Mouse (Mus musculus) intestine, embryonic 14.5 days (tissue): ENCODE data around the gene Nek1. TPM values are rescaled to one million over a fixed set of nuclear protein-coding genes. Genes with fewer than 3 reads are reported as not detected.

Source experiments
- ATAC-seq: fragments of 200-750 bp; cut with Nextera tagmentation; replicated peaks from 2 replicates; pipeline ENCODE4 v1.8.0; 2017; ENCODE audit warnings: low read depth, moderate number of reproducible peaks, moderate TSS enrichment, moderate library complexity; ENCODE audit not compliant: low FRiP score, low TSS enrichment
- DNase-seq: peaks from one replicate; pipeline ENCODE4 v3.0.0-alpha.2; 2018; ENCODE audit warnings: low spot score
- H3K27ac ChIP-seq: fragments of 300-500 bp; sonication (generic); 2 replicates; pipeline ENCODE4 v1.5.1; 2014; ENCODE audit warnings: low read depth, mild to moderate bottlenecking, control low read depth
- H3K27me3 ChIP-seq: fragments of 300-500 bp; sonication (generic); replicated peaks from 2 replicates; pipeline ENCODE4 v1.6.1; 2014; ENCODE audit warnings: low read length, control low read depth; ENCODE audit not compliant: control insufficient read depth, insufficient read depth
- H3K36me3 ChIP-seq: fragments of 300-500 bp; sonication (generic); 2 replicates; pipeline ENCODE4 v1.6.1; 2014; ENCODE audit warnings: low read length, control low read depth; ENCODE audit not compliant: control insufficient read depth, insufficient read depth
- H3K4me1 ChIP-seq: fragments of 300-500 bp; sonication (generic); replicated peaks from 2 replicates; pipeline ENCODE4 v1.6.1; 2014; ENCODE audit warnings: low read length, control low read depth, mixed read lengths; ENCODE audit not compliant: control insufficient read depth, insufficient read depth
- H3K4me2 ChIP-seq: fragments of 300-500 bp; sonication (generic); 2 replicates; pipeline ENCODE4 v1.6.1; 2014; ENCODE audit warnings: low read length
- H3K4me3 ChIP-seq: fragments of 300-500 bp; sonication (generic); 2 replicates; pipeline ENCODE4 v1.5.1; 2014; ENCODE audit warnings: low read depth, low read length, control low read depth, mixed read lengths
- H3K9ac ChIP-seq: fragments of 300-500 bp; sonication (generic); 2 replicates; pipeline ENCODE4 v1.6.1; 2014; ENCODE audit warnings: mild to moderate bottlenecking, low read length
- H3K9me3 ChIP-seq: fragments of 300-500 bp; sonication (generic); 2 replicates; pipeline ENCODE4 v1.6.1; 2016; ENCODE audit warnings: low read length, control low read depth; ENCODE audit not compliant: control insufficient read depth
- WGBS: fragments of 180-500 bp; shearing (Covaris S2); extraction: QIAGEN DNeasy Blood & Tissue Kit; methylation state at CpG from one replicate; pipeline ENCODE4 v1.1.7; 2014; 5-methylcytosine and 5-hydroxymethylcytosine counted together
- polyA plus RNA-seq: library from polyadenylated mRNA; unstranded; fragments of >200 nt; fragmentation: Nextera tagmentation; extraction: Ambion mirVana; gene quantifications from 2 replicates; pipeline ENCODE4 v1.2.1, GENCODE M21; 2014

The Nek1 gene
- polyA plus RNA-seq, 1 experiment from 2014 or later: 19.5 TPM

DNA sequence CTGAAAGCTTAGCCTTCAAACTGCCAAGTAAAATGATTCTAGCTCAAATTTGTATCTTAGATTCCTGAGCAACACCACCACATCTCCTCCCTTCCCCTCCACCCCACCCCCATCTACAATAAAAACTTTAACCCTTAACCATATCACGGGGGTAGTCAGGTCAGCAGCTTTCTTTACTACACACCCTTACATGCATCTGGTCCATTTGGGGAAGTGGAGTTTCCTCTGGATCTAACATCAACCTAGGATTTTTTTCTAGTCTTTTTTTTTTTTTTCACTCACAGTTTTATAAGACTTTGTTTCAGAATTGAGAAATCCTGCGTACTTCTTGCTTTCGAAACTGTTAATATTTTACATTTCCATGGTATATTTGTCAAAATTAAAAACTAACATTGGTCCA, 30.2 kb upstream of the Nek1 start:
- Histone ChIP-seq H3K4me3 (no peak overlapping the region), H3K4me1 (no peaks in the 10 kb centered on the region), H3K36me3 (no peaks in the 10 kb centered on the region), H3K9me3 (no peaks in the 10 kb centered on the region), H3K4me2 (no peak overlapping the region), H3K27me3 (no peaks in the 10 kb centered on the region), H3K9ac (no peak overlapping the region), H3K27ac (no peak overlapping the region)
- no peak for DNase-seq
- 82% methylated on average over 3 of the region's 3 CpGs for WGBS
- no peak for ATAC-seq

DNA sequence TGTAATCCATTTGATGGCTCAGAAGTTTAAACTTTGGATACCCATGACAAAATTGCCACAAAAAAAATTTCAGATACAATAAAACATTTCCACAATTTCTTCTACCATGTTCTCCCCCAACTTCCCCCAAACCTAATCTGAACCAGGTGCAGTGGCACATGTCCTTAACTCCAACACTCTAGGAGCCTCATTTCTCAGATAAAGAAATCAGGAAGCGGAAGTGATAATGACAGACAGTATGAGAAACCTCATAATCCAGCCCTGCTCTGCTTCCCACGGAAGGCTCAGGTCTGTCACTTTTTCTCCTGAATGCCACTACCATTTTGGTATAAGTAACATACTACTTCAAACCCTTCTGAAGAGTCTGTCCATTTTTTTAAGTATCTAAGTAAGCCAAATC, 29.1 kb upstream of the Nek1 start:
- no peak overlapping the region for H3K9ac ChIP-seq
- 84% methylated on average over 2 of the region's 2 CpGs for WGBS
- no peak overlapping the region for H3K27ac ChIP-seq
- H3K4me3 ChIP-seq: no peak overlapping the region
- no peak for DNase-seq
- no peak for ATAC-seq
- H3K4me2 ChIP-seq: no peak overlapping the region
- no peaks in the 10 kb centered on the region for H3K9me3 ChIP-seq
- H3K36me3 ChIP-seq: no peaks in the 10 kb centered on the region
- H3K27me3 ChIP-seq: no peaks in the 10 kb centered on the region
- no peaks in the 10 kb centered on the region for H3K4me1 ChIP-seq

DNA sequence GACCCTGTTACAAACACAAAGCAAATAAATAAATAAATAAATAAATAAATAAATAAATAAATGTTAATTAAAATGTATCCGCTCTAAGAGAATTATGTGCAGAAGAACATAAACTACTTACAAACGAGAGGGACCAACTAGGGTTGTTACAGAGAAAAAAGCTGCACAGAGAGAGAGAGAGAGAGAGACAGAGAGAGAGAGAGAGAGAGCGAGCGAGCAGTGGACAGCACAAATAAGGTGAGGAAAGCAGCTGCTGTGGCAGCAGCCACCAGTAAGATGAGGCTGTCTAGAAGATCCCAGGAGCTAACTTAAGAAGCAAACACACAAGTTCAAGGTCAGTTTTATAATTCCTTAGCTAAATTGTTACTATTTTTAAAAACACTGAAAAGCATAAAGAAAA, 28.5 kb upstream of the Nek1 start:
- no peak overlapping the region for H3K27ac ChIP-seq
- DNase-seq (no peak), ATAC-seq (no peak)
- H3K4me1 ChIP-seq: no peaks in the 10 kb centered on the region
- H3K4me2 ChIP-seq: no peak overlapping the region
- WGBS: 81% methylated on average over 4 of the region's 4 CpGs
- H3K9me3 ChIP-seq: no peaks in the 10 kb centered on the region
- H3K4me3 ChIP-seq: no peak overlapping the region
- H3K9ac ChIP-seq: no peak overlapping the region
- no peaks in the 10 kb centered on the region for H3K27me3 ChIP-seq
- H3K36me3 ChIP-seq: no peaks in the 10 kb centered on the region

DNA sequence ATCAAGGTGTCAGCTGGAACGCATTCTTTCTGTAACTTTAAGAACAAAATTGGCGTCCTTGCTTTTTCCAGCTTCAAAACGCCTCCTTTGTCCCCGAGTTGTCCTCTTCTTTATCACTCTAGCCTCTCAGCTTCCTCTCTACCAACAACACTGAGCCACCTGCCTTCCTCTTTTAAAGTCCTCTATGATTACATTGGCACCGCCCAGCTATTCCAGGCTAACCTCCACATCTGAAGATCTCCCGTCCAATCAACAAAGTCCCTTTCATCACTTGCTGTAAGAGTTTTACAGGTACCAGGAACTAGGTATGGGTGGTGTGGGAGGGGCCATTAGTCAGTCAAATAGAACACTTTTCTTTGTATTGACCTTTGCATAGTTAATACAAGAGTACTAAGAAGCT, 27.7 kb upstream of the Nek1 start:
- ATAC-seq (no peak; the same call in 1 of the 2 replicates), DNase-seq (no peak)
- no peaks in the 10 kb centered on the region for H3K27me3 ChIP-seq
- H3K4me1 ChIP-seq: no peaks in the 10 kb centered on the region
- H3K4me3 ChIP-seq: no peak overlapping the region
- 51% methylated on average over 6 of the region's 6 CpGs for WGBS
- no peaks in the 10 kb centered on the region for H3K9me3 ChIP-seq
- H3K4me2 ChIP-seq: no peak overlapping the region
- H3K27ac ChIP-seq: no peak overlapping the region
- no peak overlapping the region for H3K9ac ChIP-seq
- no peaks in the 10 kb centered on the region for H3K36me3 ChIP-seq

DNA sequence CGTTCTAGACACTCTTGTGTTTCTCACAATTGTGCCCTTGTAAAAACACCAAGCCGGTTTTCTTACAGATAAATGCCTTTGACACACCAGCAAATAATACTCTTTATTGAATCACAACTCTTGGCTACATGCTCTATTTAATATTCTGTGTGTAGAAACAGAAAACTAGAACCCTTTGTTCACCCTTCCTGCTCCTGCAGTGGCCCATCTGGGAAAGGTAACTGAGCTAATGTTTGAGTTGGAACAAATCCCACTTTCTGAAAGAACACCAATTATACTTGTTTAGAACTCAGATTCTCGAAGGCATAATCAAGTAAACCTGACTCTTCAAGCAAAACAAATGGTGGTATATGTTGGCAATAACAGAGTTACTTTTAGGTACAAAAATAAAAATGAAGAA, 27.3 kb upstream of the Nek1 start:
- ATAC-seq: no peak
- no peaks in the 10 kb centered on the region for H3K4me1 ChIP-seq
- WGBS: 55% methylated on average over 3 of the region's 3 CpGs
- no peaks in the 10 kb centered on the region for H3K9me3 ChIP-seq
- no peak for DNase-seq
- no peaks in the 10 kb centered on the region for H3K36me3 ChIP-seq
- H3K4me3 ChIP-seq: no peak overlapping the region
- H3K27ac ChIP-seq: no peak overlapping the region
- H3K4me2 ChIP-seq: no peak overlapping the region
- H3K27me3 ChIP-seq: no peaks in the 10 kb centered on the region
- no peak overlapping the region for H3K9ac ChIP-seq

DNA sequence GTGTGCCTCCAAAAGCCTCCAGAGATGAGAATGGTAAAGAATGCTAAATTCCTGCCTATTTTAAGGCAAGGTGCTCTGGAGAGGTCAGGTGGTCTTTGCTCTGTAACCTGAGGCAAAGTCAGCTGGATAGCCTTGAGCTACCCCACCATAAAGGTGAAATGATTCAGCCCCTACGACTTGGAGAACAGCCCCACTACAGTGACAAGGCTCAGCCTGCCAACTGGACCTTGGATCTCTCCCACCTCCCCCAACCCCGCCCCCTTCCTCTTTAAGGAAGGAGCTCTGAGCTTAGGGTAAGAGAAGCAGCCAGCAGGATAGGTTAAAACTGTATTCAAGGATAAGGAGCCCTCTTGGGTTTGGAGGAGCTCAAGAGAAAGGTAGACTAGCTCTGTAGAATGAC, 23.9 kb upstream of the Nek1 start:
- Histone ChIP-seq H3K36me3 (no peaks in the 10 kb centered on the region), H3K9ac (no peak overlapping the region), H3K4me1 (no peaks in the 10 kb centered on the region), H3K9me3 (no peaks in the 10 kb centered on the region), H3K27me3 (no peaks in the 10 kb centered on the region), H3K4me2 (no peak overlapping the region), H3K4me3 (no peak overlapping the region), H3K27ac (no peak overlapping the region)
- no peak for DNase-seq
- ATAC-seq: no peak
- 40% methylated on average over 2 of the region's 2 CpGs for WGBS

DNA sequence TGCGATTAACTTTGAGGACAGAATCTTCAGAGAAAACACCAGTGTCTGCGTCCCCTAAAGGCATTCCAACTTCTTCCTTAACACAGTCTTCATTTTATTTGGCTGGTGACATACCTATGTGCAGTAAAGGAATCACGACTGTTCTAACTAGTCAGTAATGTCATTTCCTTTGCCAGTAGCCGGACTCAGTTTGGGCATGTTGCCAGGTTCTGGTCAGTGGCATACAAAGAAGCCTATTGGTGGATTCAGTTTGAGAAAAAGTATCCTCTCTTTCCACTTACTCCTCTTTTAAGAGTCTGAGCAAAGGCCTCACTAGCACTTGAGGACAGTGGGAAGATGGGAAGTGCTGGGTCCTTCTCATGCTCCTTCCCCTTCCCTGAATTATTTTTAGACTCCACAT, 21.2 kb upstream of the Nek1 start:
- no peak for DNase-seq
- Histone ChIP-seq H3K27me3 (no peaks in the 10 kb centered on the region), H3K27ac (no peak overlapping the region), H3K9me3 (no peaks in the 10 kb centered on the region), H3K36me3 (no peaks in the 10 kb centered on the region), H3K4me2 (no peak overlapping the region), H3K4me3 (no peak overlapping the region), H3K9ac (no peak overlapping the region), H3K4me1 (no peaks in the 10 kb centered on the region)
- no peak for ATAC-seq
- WGBS: 61% methylated on average over 4 of the region's 4 CpGs

DNA sequence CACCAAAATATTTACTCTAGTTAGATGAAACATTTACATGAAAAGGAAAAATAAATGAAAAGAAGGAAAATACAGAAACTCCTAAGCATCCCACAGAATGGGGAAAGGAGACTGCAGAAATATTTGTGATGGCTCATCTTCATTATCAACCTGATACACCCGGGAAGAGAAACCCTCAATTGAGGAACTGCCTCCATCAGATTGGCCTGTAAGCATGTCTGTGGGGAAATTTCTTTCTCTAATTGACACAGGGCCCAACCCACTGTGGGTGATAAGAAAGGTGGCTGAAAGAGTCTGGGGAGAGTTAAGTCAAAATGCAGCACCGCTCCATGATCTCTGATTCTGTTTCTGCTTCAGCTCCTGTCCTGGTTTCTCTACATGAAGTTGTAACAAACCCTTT, 19.5 kb upstream of the Nek1 start:
- Histone ChIP-seq H3K27ac (no peak overlapping the region), H3K9ac (no peak overlapping the region), H3K4me1 (no peaks in the 10 kb centered on the region), H3K36me3 (no peaks in the 10 kb centered on the region), H3K9me3 (no peaks in the 10 kb centered on the region), H3K4me3 (no peak overlapping the region), H3K4me2 (no peak overlapping the region), H3K27me3 (no peaks in the 10 kb centered on the region)
- WGBS: 77% methylated on average over 2 of the region's 2 CpGs
- DNase-seq: no peak
- ATAC-seq: no peak

DNA sequence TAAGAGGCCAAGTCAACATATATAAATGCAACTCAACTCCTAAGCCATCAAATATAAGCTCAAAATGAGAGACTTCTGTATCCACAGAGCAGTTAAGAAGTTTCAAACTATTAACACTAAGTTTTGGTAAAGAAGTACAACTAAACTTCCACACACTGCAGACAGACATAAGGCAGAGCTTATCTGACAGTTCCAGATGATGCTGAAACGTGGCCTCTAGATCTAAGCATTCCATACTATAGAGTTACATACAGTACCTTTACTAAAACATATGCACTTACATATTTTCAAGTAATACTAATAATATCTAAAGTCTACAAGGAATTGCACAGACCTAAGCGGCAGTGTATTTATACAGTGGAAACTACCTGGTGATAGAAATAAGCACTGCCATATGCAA, 18.2 kb upstream of the Nek1 start:
- no peaks in the 10 kb centered on the region for H3K36me3 ChIP-seq
- H3K9me3 ChIP-seq: no peaks in the 10 kb centered on the region
- H3K4me3 ChIP-seq: no peak overlapping the region
- ATAC-seq: no peak
- H3K27ac ChIP-seq: no peak overlapping the region
- 70% methylated on average over 2 of the region's 2 CpGs for WGBS
- no peaks in the 10 kb centered on the region for H3K27me3 ChIP-seq
- H3K4me2 ChIP-seq: no peak overlapping the region
- no peaks in the 10 kb centered on the region for H3K4me1 ChIP-seq
- DNase-seq: no peak
- no peak overlapping the region for H3K9ac ChIP-seq
